Mouse (Mus musculus): ENCODE data around the gene Gm20671.
"Not testable (repeated sequence)": the region's sequence is repeated elsewhere in the genome, so short reads cannot be mapped to it uniquely, and the experiment has no call there.

Gm20671 gene

GRCm38 (mm10) chr5:32827009-32827408 lies at the start of gene Gm20671:
TSS of gene Gm20671 (minus strand) at chr5:32827109.
- no peak for DNase-seq

GRCm38 (mm10) chr5:32872346-32872745 lies 45.4 kb upstream of the Gm20671 start:
- no peak for DNase-seq

DNA sequence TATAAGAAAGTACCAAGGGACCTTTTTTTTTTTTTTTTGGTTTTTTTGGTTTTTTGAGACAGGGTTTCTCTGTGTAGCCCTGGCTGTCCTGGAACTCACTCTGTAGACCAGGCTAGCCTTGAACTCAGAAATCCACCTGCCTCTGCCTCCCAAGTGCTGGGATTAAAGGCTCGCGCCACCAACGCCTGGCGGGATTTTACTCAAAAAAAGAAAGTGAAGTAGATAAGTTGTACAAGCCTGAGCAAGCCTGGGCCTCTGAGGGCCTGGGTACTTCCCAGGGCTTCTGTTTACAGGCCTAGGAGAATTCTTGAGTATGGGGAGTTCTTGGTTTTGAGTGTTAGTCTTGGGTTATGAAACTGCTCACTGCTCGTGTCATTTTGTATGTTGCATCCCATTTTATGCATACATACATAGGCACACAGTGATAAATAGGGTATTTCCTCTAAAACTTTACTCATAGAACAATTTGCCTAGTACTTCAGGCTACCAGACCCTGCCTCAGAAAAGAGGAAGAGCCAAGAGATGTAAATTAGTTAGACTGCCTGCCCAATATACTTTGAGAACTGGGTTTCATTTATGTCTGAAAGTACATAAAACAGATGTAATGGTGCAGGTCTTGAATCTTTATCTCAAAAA lies 42.6 kb upstream of the Gm20671 start:
- peak in 1 of 2 experiments; percentile 7 for DNase-seq

DNA sequence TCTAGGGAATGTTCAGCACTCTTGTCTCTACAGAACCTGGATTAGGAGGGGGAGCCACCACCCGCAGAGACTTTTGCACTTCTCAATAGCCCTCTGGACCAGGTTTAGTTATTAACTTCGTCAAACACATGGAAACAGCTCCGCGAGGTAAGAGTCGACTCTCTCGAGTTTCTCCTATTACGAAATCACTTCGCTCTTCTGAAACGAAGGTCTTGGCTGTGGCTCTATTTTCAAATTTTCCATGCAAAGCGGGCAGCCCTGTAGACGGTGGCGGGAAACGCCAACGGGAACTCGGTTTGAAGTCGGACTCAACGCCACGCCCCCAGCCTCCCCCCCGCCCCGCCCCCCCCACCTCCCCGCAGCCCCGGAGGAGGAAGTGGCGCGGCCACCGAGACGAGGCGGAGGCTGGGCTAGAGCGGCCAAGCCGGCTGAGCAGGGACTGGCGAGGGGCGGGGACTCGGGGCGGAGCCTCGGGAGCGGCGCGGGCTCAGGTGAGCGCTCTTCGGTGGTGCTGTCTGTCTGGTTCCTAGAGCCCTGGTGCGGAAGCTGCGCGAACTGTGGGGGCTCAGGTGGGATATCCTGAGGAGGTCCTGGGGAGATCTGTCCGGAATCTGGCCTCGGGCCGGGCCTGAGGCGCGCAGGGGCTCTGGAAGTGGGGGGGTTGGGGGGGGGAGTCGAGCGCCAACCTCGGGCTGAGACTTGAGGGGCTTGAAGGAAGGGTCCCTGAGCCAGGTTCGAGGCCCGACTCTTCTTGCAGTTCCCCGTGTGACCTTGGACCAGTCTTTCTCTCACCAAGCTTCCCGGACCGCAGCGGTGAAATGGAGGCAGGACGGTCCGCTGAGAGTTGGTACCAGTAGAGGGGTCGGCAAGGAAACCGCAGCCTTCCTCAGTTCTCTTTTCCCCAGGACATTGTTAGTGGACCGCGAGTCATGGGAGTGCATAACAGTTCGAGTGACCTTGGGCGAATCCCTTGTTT lies 36.6 kb upstream of the Gm20671 start, which contains the start of gene Depdc5:
Gene Depdc5, plus strand, starts transcription at position 449 of the 976 bp plus-strand sequence.
- DNase-seq, result peak; percentile 94 to 95

- no peak for DNase-seq
Measured at GRCm38 (mm10) chr5:32862469-32863132, 35.7 kb upstream of the Gm20671 start.

DNA sequence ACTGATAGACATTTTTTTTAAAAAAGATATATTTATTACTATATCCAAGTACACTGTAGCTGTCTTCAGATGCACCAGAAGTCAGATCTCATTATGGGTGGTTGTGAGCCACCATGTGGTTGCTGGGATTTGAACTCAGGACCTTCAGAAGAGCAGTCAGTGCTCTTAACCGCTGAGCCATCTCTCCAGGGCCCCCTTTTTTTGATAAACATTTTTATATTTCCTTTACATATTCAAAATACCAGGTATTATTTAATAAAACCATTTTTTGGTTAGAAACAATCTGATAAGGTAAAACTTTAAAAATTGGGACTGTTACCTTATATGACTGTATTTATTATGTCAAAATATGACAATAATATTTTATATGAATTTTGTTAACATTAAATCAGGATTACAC lies 34.2 kb upstream of the Gm20671 start:
- no peak for DNase-seq

DNA sequence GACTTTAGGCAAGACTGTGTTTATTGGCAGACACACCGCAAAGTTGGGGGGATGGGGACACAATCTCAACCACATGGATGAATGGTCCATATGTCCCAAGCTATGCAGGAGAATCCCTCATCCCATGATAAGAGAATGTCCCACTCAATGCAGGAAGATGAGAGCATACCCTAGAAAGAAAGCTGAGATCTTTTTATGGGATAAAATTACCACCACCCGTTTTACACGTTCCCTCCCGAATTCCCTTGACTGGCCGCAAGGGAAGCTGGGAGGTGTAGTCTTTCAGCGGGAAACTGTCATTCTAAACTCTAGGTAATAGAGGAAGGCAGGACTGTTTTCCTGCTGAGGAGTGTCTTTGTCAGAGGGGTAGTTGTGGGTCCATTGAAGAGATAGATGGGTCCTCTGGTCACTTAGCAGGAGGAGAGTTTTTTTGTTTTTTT lies 30.9 kb upstream of the Gm20671 start:
- DNase-seq, result peak in 1 of 2 experiments; percentile 24

DNA sequence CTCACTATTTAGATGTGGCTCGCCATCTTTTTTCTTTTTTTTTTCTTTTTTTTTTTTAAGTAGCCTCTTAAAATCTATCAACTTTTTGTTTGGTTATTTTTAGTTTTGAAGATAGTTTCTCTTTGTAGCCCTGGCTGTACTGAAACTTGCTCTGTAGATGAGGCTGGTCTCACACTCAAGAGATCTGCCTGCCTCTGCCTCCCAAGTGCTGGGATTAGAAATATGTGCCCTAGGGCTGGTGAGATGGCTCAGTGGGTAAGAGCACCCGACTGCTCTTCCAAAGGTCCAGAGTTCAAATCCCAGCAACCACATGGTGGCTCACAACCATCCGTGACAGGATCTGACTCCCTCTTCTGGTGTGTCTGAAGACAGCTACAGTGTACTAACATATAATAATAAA lies 28.4 kb upstream of the Gm20671 start:
- DNase-seq, result not testable (repeated sequence)

DNA sequence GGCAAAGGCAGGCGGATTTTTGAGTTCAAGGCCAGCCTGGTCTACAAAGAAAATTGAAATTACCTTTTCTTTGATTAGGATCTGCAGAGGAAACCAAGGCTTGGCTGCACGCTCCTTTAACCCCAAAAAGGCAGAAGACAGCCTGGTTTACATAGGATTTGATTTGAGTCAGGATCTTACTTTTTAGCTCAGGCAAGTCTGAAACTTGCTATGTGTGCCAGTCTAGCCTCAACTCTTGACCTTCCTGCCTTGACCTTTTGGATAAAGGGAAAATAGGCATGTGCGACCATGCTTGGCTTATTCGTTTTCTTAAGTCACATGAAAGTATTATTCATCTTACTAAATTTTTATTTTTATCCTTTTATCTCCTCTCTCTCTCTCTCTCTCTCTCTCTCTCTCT lies 27.9 kb upstream of the Gm20671 start:
- DNase-seq, result no peak

- peak; percentile 98 to 100 for DNase-seq
Measured at GRCm38 (mm10) chr5:32853731-32854507, 27.0 kb upstream of the Gm20671 start, which contains the start of gene Prr14l. TSS of gene Prr14l (minus strand) at chr5:32854256.

- DNase-seq, result no peak
Measured at GRCm38 (mm10) chr5:32852026-32852425, 25.1 kb upstream of the Gm20671 start.

GRCm38 (mm10) chr5:32849580-32849979 lies 22.7 kb upstream of the Gm20671 start:
- not testable (repeated sequence) for DNase-seq

GRCm38 (mm10) chr5:32849178-32849577 lies 22.3 kb upstream of the Gm20671 start:
- no peak for DNase-seq

DNA sequence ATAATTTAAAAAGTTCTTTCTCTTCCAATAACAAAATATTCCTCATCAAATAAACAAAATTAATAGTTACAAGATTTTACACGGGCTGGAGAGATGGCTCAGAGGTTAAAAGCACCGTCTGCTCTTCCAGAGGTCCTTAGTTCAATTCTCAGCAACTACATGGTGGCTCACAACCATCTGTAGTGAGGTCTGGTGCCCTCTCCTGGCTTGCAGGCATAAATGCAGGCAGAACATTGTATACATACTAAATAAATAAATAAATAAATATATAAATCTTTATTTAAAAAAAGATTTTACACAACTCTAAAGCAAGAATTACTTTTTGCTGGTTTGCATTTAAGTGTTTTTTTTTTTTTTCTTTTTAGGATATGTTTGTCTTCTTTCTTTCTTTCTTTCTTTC lies 13.1 kb upstream of the Gm20671 start:
- DNase-seq, result no peak

DNA sequence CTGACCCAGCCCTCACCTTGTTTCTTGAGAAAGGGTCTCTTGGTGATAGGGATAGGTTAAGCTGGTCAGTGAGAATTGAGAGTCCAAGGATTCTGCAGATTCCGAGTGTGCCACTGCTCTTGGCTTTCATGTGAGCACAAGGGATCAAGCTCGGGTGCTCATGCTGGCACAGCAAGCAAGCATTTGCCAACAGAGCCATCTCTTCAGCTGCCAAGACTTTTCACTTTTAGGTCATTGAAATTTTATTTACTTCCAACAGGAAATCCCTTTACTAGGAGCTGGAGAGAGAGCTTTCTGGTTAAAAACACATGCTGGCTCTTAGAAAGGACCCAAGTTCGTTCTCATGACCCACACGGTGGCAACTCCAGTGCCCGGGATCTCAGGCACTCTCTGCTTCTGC lies 10.1 kb upstream of the Gm20671 start:
- no peak for DNase-seq

DNA sequence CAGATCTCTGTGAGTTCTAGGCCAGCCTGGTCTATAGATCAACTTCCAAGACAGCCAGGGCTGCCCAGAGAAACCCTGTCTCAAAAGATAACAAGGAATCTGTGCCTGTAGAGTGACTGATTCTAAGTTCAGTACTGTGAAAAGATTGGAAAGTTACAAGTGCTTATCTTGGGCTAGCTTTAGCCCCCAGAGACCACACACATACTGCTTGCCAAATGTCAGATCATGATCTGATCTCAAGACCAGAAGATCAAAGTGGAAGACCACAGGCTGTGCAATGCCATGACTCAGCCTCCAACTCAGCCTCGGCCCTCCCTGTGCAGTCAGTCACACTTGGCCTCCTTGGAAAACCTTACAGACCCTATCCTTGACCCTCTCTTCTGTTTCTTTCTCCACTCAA lies 7.6 kb upstream of the Gm20671 start:
- no peak for DNase-seq

DNA sequence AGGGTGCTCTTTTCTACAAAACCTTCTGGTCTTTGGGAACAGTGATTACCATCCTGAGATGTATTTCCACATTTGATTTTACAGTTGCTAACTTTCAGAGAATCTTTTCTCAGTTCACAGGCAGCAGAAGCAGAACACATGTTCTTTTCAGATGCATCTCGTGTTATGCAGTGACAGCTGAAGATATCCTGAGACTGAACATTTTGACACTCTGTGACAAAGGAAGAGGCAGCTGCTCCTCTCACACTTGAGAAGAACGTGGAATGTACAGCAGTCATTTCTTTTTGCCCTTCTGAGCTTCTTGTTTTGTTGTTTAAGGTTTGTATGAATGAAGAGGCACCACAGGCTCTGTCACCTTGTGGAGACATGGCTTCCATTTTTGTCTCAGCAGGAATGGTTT lies 3.1 kb upstream of the Gm20671 start:
- no peak for DNase-seq

GRCm38 (mm10) chr5:32828766-32829165 lies 1.9 kb upstream of the Gm20671 start:
- DNase-seq, result not testable (repeated sequence)

GRCm38 (mm10) chr5:32820471-32820870 lies 6.4 kb downstream of the Gm20671 start:
- no peak for DNase-seq

DNA sequence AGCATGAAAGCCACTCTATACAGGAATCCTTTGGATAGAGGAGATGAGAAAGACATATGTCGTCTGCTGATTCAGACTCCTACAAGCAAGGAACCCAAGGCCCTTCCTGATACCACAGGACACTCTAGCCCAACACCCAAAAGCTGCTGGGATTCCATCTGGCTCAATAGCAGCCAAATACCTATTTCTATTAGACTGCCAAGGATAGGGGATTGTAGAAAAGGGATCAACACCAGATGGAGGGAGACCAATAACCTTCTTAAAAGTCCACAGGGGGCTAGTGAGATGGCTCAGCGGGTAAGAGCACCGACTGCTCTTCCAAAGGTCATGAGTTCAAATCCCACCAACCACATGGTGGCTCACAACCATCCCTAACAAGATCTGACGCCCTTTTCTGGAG lies 11.5 kb downstream of the Gm20671 start:
- DNase-seq, result no peak

- DNase-seq, result not testable (repeated sequence)
Measured at GRCm38 (mm10) chr5:32786454-32786853, 40.5 kb downstream of the Gm20671 start.

- peak; percentile 88 to 93 for DNase-seq
Measured at GRCm38 (mm10) chr5:32785313-32785915, 41.5 kb downstream of the Gm20671 start, which contains the start of gene Pisd. TSS of gene Pisd (minus strand) at chr5:32785646.

Data from spleen, adult 18-20 months (tissue).